Mouse (Mus musculus): ENCODE results near the gene Hba-x.
"Not testable (repeated sequence)": the region's sequence is repeated elsewhere in the genome, so short reads cannot be mapped to it uniquely, and the experiment has no call there.

The Hba-x gene

DNA sequence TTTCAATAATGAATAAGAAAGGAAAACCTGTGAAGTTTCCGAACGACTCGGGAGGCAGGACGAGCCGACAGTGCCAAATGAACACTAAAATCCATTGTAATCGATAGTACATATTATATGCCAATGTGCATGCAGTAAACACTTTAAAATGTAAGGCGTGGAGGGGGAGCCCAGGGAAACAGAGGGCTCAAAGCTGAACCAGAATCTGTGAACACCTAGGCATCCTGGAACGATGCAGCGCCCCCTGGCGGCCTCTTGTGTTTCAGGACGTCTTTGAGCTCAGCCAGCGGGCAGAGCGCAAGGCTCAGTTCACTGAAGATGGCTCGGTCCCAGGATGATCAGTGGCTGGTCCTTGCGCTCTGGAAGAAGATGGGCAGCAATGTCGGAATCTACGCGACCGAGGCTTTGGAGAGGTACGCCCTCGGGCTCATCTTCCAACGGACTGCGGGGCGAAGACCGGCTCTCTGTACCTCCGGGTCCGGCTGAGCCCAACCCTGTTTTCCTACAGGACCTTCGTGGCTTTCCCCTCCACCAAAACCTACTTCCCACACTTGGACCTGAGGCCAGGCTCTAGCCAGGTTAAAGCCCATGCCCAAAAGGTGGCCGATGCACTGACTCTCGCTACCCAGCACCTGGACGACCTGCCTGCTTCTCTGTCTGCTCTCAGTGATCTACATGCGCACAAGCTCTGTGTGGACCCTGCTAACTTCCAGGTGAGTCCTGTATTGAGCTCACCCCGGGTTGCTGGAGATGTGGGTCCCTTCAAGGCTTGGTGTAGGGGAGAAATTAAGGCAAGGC is 10.7 kb downstream of the Hba-x start, which contains the start of gene Hbq1b:
Hbq1b (plus strand) TSS at position 271 of the 798 bp plus-strand sequence.
- peak; percentile 60 to 67 for DNase-seq

DNA sequence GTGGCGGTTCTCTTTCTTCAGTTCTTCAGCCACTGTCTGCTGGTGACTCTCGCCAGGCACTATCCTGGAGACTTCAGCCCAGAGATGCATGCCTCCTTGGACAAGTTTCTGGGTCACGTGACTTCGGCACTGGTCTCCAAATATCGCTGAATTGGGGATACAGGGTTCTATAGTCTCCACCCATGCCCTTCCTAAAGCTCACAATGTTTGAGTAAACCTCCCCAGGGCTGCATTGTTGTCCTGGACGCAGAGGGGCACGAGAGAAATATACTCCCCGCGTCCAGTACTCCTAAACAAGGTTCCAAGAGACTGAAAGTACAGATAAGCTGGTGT is 11.3 kb downstream of the Hba-x start:
- DNase-seq, result no peak

DNA sequence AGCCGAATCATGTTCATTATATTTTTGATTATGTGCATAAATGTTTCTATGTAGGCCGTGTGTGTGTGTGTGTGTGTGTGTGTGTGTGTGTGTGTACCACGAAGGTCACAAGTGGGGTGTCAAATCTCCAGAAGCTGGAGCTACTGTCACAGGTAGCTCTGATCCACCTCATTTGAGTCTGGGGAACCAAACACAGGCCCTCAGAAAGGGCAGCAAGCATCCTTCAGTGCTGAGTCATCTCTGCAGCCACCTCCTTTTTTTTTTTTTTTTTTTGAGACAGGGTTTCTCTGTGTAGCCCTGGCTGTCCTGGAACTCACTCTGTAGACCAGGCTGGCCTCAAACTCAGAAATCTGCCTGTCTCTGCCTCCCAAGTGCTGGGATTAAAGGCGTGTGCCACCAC is 16.6 kb downstream of the Hba-x start:
- DNase-seq, result not testable (repeated sequence)

GRCm38 (mm10) chr11:32293479-32293878 is 17.3 kb downstream of the Hba-x start:
- not testable (repeated sequence) for DNase-seq

GRCm38 (mm10) chr11:32296203-32296602 is 20.0 kb downstream of the Hba-x start, which contains the start of gene Hba-a2:
TSS of gene Hba-a2 (plus strand) at chr11:32296489.
- not testable (repeated sequence) for DNase-seq

- DNase-seq, result not testable (repeated sequence)
Observed at GRCm38 (mm10) chr11:32297417-32297816, 21.2 kb downstream of the Hba-x start.

GRCm38 (mm10) chr11:32297866-32298531 is 21.8 kb downstream of the Hba-x start:
- no peak for DNase-seq

DNA sequence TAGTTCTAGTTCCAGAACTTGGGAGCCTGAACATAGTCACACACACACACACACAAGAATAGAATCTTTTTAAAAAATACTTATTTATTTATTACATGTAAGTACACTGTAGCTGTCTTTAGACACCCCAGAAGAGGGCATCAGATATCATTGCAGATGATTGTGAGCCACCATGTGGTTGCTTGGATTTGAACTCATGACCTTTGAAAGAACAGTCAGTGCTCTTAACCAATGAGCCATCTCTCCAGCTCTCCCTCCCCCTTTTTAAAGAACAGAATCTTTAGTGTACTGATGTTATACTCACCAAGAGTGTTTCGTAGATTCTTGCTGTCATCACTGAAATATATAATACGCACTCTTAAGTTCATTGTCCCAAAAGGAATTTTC is 22.3 kb downstream of the Hba-x start:
- no peak for DNase-seq

DNA sequence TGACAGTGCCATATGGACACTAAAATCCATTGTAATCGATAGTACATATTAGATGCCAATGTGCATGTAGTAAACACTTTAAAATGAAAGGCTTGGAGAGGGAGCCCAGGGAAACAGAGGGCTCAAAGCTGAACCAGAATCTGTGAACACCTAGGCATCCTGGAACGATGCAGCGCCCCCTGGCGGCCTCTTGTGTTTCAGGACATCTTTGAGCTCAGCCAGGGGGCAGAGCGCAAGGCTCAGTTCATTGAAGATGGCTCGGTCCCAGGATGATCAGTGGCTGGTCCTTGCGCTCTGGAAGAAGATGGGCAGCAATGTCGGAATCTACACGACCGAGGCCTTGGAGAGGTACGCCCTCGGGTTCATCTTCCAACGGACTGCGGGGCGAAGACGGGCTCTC is 23.7 kb downstream of the Hba-x start, which contains the start of gene Hbq1a:
Hbq1a (plus strand) TSS at position 205 of the 400 bp plus-strand sequence.
- DNase-seq, result peak in 1 of 2 experiments; percentile 28

DNA sequence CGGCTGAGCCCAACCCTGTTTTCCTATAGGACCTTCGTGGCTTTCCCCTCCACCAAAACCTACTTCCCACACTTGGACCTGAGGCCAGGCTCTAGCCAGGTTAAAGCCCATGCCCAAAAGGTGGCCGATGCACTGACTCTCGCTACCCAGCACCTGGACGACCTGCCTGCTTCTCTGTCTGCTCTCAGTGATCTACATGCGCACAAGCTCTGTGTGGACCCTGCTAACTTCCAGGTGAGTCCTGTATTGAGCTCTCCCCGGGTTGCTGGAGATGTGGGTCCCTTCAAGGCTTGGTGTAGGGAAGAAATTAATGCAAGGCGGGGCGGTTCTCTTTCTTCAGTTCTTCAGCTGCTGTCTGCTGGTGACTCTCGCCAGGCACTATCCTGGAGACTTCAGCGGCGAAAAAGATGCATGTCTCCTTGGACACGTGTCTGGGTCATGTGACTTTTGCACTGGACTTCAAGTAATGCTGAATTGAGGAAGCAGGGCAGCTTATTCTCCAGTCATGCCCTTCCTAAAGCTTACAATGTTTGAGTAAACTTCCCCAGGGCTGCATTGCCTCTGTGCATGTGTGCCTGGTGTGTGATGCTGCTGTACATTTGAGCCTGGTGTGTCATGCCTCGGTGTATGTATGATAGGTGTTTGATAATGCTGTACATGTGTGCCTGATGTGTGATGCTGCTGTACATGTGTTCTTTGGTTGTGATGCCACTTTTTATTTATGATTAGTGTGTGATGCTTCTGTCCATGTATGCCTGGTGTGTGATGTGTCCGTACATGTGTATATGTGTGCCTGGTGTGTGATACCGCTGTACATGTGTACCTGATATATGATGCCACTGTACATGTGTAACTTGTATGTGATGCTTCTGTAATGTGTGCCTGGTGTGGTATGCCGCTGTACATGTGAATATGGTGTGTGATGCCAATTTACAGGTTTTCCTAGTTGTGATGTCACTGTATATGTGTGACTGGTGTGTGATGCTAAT is 24.4 kb downstream of the Hba-x start:
- DNase-seq, result no peak

DNA sequence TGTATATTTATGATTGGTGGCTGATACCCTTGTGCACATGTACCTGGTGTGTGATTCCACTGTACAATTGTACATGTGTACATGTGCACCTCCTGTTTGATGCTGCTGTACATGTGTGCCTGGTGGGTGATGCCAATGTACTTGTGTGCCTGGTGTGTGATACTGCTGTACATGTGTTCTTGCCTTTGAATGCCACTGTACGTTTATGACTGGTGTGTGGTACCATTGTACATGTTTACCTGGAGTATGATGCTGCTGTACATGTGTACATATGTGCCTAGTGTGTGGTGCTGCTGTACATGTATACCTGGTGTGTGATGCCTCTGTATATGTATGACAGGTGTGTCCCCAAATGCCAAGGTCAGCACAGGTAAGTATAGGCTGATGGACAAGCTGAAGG is 25.3 kb downstream of the Hba-x start:
- DNase-seq, result no peak

DNA sequence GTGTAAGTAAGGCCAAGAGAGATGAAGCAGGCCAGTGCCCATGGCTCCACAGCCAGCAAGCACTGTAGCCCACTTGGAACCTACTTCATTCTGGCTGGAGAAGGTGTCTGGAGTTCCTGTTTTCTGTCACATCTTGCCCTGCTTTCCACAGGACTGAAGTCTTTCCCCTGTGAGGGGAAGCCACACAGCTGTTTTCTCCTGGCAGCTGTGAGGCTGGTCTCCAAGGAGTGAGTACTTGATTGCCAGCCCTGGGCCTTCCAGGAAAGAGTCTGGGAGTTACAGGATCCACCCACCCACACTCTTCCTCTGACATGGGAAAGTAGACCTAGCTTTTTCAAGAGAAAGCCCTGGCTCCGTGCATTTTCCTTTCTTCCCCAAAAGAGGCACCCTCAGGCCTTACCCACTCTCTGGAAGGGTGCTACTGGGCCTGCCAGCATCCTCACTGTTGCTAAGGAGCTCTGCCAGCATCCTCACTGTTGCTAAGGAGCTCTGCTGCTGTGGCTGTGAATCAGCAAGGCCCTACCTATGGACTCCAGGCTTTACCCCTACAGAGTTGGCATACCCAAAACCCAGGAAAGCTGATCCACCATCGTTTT is 26.7 kb downstream of the Hba-x start:
- peak; percentile 15 to 35 for DNase-seq

DNA sequence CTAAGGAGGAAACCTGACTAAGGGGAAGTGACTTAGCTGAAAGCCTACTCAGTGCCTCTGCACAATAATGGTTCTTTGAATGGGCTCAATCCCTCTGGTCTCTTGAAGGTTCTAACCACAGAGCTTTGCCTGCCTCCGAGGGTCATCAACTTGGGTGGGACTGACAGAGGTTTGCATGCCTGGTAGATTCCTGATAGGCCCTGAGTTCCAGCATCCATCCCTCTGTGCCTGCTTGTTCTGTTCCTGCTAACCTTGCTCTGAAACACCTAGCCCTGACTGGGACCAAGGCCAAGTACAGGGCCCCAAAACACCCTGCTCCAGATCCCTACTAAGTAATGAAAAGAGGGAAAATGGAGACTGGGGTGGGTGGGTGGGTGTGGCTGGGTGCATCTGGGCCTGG is 27.3 kb downstream of the Hba-x start:
- DNase-seq, result no peak

- no peak for DNase-seq
Observed at GRCm38 (mm10) chr11:32307006-32307405, 30.8 kb downstream of the Hba-x start.

- no peak for DNase-seq
Observed at GRCm38 (mm10) chr11:32309446-32309845, 33.2 kb downstream of the Hba-x start.

- DNase-seq, result no peak
Observed at GRCm38 (mm10) chr11:32309928-32310327, 33.7 kb downstream of the Hba-x start.

- DNase-seq, result no peak
Observed at GRCm38 (mm10) chr11:32316009-32316408, 39.8 kb downstream of the Hba-x start.

DNA sequence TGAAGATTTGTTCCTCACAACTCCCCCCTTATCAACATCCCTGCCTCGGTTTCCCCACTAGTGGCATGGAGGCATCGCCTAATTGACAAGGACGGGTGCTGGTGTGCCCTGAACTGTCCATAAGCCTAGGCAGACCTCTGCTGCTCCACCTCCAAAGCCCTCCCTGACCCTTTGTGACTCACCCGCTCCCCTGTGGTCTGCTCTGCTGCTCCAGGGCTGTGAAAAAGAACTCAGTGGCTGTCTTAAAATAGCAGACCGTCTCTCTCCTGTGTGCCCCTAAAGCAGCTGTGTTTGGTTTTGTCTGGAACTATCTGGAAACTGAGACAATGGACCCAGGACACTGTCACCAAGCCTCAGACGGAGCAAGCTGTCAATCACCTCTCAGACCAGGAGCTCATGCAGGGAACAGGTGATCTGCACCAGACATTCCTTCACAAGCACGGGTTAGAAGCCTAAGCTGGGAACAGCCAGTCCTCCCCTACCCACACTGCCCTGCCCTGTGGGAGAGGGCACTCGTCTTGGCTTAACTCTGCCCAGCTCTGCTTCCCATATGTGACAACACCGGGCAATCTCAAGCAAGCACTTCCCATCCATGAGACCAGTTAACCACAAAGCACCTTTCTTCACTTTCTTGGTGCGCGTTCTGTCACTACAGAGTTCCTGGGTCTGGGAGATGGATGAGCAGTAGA is 44.5 kb downstream of the Hba-x start:
- DNase-seq, result no peak

DNA sequence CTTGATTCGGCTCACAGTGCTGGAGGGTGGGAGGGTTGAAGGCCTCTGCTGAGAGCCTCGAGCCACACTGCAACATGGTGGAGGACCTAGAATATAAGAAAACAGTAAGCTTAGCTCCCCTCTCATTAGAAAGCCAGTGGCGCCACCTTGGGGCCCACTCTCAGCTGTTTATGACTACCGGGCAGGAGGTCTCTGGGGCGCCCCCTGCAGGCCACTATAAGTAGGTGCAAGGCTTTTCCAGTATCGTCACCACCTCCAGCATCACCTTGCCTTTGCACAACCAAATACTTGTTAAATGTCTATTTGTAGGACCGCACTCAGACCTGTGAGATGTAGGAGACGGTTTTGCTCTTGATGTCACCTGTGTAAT is 45.0 kb downstream of the Hba-x start:
- peak; percentile 12 to 39 for DNase-seq

DNA sequence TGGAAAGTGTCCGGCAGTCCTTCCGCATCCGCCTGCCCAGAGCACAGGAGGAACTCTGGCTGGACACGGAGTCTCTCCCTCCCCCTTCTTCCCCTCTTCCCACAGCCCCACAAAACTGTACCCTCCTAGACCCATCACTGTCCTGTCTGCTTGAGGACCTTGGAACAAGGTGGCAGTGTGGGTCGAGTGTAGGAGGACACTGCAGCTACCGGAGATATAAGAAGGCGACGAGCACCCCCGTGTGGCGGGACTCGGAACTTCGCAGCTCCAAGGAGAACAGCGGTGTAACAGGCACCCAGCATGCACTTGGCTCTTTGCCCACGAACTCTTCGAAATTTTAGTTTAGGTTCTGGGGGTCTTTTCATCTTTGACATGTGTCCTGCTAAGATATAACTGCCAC is 48.4 kb downstream of the Hba-x start:
- DNase-seq, result peak; percentile 76 to 81

All from lung, adult 18-20 months (tissue).